Mouse (Mus musculus) heart, postnatal 0 days (tissue): ENCODE results near the gene Gm13305.
"Not testable (repeated sequence)": the region's sequence is repeated elsewhere in the genome, so short reads cannot be mapped to it uniquely, and the experiment has no call there.

Experiments used
- CTCF ChIP-seq: IDR thresholded peaks from 2 replicates; pipeline ENCODE4 v1.5.1; 2016; ENCODE audit warnings: antibody characterized with exemption, control low read depth, low read depth
- EP300 ChIP-seq: IDR thresholded peaks from 2 replicates; pipeline ENCODE4 v1.6.1; 2016; ENCODE audit warnings: antibody characterized with exemption, low read depth

- TF ChIP-seq CTCF, EP300: not testable (repeated sequence)
These were observed 15.1 kb upstream of the Gm13305 start for GRCm38 (mm10) chr4:42183234-42184197.
